Mouse (Mus musculus): ENCODE measurements around the gene Ctf1.
"Not testable (repeated sequence)": the region's sequence is repeated elsewhere in the genome, so short reads cannot be mapped to it uniquely, and the experiment has no call there.

Ctf1 gene

DNA sequence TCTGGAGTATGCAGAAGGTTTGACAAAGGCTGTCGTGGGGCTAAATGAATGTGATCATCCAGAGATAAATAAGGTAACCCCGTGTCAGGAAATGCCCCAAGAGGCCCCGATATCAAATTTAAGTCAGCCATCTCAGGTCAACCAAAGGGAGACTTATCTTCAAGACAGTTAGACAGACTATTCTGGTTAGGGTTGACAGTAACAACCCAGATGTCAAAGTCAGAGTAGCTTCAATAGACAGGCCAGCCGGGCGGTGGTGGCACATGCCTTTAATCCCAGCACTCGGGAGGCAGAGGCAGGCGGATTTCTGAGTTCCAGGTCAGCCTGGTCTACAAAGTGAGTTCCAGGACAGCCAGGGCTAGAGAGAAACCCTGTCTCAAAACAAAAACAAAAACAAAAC, 18.8 kb upstream of the Ctf1 start:
- DNase-seq (ENCODE audit: low read depth) = not testable (repeated sequence)

DNA sequence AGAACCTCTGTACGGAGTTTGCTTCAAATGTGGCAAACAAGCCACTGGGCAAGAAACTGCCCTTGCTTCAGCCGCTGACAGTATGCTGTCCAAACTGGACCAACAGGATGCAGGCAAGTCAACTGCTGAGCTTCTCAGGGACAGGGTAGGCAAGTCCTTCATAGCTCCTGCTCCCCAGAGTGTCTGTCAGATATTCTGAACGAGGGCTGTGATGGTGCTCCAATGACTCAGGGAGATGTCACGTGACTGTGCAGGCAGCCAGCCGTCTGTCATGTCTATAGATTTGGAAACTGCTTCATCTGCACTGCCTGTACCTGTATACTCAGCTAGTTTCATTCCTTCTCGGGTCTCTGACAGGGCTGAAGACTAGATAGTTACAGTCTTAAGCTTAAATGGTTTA, 13.6 kb upstream of the Ctf1 start:
- DNase-seq (ENCODE audit: low read depth) = no peak

DNA sequence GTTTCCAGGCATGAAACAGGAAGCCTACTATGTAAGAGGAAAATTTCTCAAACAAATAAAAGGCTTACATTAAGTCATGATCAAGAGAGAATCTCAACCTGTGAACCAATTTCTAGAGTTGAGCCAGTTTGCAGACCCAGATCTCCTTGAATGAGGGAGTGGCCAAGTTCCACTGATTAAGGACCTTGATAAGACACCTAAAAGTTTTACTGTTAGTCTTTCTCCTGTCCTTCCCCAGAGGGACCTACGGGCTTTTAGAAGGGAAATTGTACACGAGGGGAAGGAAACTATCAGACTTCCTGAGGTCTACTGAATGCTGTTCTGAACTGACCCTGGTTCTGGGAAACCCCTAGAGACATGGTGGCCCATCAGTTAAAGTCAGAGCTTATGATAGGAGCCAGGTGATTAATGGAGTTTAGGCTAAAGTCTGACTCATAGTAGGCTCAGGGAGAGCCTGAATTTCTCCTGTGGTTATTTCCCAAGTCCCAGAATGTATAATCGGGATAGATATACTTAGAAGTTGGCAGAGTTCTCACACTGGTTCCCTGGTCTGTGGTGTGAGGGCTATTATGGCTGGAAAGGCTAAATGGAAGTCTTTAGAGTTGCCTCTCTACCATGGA, 11.7 kb upstream of the Ctf1 start:
- no peak for DNase-seq (ENCODE audit: low read depth)

DNA sequence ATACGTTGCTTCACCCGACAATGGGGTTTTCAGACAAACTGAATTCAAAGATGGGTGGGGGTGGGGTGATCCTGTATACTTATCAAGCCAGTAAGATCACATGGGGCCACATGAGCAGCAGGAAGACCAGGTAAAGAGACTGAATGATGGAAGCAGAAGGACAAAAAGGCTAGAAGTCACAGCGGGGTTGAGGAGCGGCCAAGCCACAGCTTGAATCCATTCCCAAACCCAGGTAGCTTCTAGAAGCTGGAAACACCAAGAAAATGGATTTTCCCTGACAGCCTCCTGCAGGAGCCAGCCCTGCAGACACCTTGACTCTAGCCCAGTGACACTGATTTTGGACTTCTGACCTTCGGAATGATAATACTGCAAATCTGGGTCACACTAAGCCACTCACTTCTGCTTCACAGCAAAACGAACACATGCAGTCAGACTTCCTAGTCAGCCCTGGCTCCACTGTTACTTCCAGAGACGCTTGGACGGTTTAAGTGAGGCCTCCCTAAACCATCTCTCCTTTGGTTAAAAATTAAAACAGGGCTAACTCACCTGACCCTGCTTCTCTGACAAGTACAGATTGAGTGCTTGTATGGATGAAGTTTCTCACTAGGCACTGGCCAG, 8.9 kb upstream of the Ctf1 start:
- no peak for DNase-seq (ENCODE audit: low read depth)

DNA sequence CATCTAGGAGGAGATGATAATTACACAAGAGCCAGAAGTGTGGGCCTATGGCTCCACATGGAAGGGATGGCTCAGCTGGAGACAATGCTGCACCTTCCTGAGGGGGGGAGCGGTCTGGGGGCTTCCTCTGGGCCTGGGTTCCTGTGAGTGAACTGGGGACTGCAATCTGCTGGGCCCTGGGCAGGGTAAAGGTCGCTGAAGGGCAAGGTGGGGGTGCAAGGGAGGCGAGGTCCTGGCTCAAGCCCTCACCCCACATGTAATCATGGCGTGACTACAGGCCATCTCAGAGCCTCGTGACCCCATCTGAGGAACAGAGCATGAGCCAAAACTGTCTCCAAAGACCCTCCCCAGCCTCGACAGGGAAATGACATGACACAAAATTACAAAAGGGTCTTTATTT, 7.9 kb upstream of the Ctf1 start:
- no peak for DNase-seq (ENCODE audit: low read depth)

DNA sequence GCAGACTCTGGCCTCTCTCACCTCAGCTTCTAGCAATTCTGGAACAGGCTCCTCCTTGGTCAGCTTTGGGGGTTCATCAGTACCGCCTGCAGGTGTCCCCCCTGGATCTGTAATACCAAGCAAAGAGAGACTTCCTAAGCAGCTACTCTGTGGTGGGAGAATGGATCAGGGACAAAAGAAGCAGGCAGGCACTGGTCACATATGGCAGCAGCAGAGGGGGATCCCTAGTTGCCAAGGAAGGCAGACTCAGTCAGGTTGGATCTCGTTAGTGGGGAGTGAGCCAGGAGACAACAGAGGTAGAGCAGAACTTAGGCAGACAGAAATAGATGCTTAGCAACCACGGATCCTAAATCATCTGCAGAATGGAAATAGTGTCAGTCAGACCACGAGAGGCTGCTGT, 6.8 kb upstream of the Ctf1 start:
- no peak for DNase-seq (ENCODE audit: low read depth)

DNA sequence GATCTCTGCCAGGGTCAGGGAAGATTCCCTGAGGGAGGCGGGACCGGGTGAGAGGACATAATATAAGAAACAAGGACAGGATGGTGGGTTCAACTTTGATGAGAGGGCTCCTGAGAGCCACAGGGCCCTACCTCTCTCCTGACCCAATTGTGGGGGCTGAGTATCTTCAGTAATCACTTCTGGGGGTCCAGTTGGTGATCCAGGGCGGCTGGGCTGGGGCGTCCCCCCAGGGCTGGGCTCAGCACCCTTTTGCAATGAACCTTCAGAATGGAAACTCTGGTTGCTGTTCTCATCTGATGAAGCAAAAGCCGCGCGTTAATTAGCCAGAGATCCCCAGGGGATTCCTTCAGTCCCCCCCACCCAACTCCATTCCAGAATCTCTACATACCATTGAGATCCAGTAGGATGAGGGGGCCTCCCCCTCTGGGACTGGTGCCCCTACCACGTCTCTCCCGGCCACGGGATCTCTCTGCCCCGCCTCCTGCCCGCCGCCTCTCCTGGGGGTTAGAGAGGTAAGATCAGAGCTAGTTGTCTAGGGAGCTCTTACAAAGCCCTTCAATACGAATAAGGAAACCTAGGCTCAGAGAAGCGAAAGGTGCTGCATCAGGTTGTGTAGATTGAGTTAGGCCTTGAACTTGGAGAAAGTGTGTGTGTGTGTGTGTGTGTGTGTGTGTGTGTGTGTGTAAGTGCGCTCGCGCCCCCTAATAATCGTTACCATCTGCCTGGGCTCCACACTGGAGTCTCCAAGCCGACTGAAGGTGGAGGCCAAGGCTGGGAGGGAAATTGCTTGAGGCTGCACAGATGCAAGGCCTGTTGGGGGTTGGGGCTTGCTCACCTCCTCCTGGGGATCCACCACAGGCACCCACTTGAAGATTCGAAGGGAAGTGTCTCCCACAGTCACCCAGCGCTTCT, 5.2 kb upstream of the Ctf1 start:
- no peak for DNase-seq (ENCODE audit: low read depth)

DNA sequence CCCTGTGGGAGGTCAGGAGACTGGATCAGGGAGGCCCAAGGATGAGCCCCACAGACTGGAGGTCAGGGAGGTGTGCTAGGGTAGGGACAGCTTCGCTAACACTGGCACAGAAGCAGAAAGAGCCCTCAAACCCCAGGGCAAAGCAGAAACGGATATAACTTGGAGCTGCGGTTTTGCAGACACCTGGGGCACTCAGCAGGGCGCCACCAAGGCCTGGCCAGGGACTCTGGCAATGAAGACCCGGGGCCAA, 4.7 kb upstream of the Ctf1 start:
- DNase-seq (ENCODE audit: low read depth) = no peak

DNA sequence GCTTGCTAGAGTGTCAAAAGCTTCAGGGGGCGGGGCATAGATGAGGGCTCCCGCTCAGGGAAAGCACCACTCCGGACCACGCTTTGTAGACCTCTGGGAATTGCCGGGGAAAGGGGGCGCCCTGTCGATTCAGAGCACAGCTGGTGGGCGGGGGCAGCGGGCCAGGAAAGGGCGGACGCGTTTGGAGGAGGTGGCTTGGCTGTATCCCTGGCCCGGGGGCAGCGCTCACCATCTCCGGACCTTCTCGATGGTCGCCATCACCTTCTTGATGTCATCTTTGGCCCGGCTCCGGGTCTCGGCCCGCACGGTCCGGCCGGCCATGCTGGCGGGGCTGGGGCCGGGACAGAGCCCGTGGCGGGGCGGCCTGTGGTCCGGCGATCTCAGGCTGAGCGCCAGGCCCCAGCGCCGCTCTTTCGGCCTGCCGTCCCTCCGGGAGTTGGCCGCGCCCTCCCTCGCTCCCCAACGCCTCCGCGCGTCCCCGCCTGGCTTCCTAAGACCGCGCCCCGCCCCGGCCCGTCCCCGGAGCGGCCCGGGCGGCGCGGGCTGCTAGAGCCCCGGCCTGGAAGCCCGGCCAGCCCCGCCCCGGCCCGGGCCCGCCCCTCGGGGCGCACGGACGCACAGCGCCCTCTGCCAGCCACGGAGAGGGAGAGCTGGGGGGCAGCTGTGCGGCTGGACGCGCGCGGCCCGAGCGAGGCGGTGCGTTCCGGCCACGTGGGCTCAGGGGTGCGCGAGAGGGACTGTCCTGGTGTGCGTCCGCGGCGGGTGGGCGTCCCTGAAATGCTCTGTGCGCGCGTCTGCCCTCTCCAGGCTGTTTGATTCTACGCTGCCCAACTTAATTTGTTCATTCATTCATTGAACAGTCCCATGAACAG, 4.1 kb upstream of the Ctf1 start, which contains the start of gene Bcl7c:
TSS of gene Bcl7c (minus strand) at position 727 of the 872 bp plus-strand sequence.
- peak; percentile 97 for DNase-seq (ENCODE audit: low read depth)

DNA sequence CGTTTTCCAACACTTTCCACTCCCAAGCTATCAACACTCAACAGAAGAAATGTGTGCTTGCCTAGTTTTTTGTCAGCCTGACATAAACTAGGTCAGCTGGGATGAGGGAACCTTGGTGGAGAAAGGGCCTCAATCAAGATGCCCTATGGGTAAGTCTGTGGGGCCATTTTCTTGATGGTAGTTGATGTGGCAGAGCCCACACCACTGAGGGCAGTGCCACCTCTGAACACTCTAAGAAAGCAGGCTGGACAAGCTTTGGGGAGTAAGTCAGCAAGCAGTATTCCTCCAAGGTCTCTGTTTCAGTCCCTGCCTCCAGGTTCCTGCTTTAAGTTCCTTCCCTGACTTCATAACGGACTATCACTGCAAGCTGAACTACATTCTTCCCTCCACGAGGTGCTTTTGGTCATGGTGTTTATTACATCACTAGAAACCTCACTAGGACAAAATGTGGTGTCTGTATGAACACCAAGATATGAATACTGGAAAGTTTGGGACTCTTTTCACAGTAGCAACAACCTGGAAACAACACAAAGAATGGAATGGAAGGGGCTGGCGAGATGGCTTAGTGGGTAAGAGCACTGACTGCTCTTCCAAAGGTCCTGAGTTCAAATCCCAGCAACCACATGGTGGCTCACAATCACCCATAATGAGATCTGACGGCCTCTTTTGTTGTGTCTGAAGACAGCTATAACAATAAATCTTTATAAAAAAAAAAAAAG, 3.1 kb upstream of the Ctf1 start:
- no peak for DNase-seq (ENCODE audit: low read depth)

DNA sequence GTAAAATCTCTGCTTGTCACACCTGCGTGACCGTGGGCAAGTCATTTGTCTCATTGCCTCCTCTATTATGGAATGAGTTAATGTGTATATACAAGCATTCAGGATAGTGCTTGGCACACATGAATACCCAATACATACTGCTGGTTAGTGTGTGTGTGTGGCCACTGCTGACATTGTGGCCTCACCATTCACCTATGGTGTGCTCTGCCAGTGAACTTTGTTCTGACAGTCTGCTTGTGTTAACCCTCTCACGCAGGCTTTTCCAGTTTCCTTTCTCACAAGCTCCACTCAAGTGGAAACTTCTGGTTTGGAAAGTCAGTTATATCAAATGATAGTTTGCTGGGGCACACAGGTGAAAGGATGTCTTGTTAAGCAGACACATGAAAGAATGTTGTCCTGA, 1.5 kb upstream of the Ctf1 start:
- DNase-seq (ENCODE audit: low read depth) = no peak

DNA sequence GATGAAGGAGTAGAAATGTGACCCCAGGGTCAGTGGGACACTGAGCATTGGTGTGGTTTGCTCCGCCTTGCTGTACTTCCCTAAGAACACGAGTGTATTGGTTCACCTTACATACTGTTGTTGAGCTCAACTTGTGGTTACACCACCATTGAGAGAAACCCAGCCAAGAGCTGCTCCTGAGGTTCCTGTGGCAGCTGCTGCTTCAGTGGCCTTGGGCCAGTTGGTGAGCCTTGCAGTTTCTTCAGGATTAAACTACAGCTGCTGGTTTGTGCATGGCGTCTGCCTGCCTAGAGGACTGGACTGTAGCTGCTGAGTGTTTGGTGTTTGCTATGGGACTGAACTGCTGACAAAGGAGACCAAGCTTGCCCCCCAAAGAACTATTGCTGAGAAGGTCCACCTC, 1.1 kb upstream of the Ctf1 start:
- DNase-seq (ENCODE audit: low read depth) = no peak

DNA sequence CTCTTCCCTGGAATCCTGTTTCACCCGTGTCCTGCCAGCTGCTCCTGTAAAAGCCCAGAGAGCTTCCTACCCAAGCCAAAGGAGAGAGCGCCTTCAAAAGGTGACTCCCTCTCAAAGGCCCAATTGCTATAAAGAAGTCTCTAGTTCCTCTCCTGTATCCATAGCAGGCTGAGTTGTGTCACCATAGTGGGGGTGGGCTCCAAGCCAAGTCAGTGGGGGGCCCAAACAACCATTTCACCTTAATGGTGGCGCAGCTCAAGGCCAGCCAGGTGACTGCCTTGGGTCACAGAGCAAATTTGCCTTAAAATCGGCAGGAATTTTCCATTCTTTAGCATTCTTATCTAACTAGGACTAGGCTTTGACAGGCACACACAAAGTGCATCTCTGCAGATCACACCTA, 2.3 kb downstream of the Ctf1 start:
- DNase-seq (ENCODE audit: low read depth) = no peak

DNA sequence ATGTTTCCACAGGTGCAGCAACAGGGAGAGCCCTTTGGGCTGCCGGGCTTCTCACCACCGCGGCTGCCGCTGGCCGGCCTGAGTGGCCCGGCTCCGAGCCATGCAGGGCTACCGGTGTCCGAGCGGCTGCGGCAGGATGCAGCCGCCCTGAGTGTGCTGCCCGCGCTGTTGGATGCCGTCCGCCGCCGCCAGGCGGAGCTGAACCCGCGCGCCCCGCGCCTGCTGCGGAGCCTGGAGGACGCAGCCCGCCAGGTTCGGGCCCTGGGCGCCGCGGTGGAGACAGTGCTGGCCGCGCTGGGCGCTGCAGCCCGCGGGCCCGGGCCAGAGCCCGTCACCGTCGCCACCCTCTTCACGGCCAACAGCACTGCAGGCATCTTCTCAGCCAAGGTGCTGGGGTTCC, 4.5 kb downstream of the Ctf1 start:
- DNase-seq (ENCODE audit: low read depth) = no peak

DNA sequence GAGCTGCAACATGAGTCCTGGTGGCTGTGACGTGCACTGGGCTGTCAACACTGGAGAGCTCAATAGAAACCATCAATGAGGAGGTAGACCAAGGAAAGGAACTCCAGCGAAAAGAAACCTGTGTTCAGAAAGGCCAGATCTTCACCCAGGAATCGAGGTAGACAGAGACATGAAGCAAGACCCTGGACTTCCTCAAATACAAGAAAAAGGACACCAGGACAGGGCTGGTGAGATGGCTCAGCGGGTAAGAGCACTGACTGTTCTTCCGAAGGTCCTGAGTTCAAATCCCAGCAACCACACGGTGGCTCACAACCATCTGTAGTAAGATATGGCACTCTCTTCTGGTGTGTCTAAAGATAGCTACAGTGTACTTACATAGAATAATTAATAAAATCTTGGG, 5.8 kb downstream of the Ctf1 start:
- no peak for DNase-seq (ENCODE audit: low read depth)

DNA sequence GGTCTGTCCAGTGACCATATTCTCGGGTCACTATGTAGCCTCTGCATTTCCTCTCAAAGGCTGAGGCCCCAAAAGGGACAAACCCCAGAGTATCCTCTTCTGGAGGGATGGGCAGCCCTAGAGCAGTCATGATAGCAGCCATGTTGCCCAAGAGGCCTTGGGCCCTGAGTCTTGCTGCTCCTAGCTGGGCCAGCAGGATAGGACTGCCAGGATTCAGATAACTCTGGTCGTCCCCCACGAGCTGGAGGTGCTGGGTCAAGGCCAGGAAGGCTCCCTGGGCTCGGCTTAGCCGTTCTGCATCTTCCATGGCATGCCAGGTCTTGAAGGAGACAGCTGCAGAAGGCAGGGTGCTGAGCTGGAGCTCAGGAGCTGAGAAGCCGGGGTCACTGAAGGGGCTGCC, 6.7 kb downstream of the Ctf1 start:
- DNase-seq (ENCODE audit: low read depth) = no peak

DNA sequence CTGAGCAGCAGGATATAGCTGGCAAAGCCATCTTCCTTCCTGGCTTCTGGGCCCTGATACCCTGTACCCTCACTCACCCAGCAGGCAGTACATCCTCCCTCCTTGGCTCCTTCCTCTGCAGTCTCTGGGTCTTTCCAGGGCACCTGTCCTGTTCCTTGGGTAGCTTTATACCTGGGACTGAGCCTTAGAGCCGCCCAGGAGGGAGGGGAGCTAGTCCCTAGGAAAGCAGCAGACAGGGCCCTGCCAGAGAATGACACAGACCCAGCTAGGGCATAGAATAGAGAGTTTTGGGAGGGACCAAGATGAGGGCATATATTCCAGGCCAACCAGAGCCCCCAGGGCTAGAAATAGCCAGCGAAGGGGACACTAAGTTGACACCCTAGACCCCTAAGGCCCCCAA, 13.0 kb downstream of the Ctf1 start:
- no peak for DNase-seq (ENCODE audit: low read depth)

DNA sequence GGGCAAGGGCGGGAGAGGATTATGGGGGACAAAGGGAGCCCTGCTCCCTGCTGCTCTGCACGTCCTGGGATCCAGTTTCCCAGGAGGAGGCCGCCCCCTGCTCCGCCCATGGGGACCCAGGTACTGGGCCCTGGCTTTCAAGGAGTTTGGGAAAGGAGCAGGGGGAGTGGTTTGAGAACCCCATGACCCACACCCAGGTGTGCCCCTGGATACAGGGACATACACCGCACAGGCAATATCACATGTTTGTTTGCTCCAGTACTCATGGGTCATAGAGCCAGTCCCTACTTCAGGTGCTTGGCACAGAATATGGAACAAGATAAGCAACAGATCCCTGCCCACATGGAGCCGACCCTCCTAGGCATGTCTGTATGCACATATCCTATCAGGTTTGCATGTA, 13.4 kb downstream of the Ctf1 start:
- no peak for DNase-seq (ENCODE audit: low read depth)

DNA sequence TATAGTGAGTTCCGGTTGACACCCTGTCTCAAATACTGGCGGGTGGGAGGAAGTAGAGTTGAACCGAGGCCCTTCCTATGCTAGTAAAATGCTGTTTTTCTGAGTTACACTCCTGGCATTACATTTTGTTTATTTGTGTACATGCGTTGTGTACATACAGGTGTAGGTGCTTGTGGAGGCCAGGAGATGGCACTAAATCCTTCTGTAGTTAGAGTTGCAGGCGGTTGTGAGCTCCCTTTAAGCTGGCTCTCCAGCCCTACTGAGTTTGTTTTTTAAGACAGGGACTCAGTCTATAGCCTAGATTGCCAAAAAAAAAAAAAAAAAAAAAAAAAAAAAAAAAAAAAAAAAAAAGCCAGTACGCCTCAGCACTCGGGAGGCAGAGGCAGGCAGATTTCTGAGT, 15.4 kb downstream of the Ctf1 start:
- no peak for DNase-seq (ENCODE audit: low read depth)

DNA sequence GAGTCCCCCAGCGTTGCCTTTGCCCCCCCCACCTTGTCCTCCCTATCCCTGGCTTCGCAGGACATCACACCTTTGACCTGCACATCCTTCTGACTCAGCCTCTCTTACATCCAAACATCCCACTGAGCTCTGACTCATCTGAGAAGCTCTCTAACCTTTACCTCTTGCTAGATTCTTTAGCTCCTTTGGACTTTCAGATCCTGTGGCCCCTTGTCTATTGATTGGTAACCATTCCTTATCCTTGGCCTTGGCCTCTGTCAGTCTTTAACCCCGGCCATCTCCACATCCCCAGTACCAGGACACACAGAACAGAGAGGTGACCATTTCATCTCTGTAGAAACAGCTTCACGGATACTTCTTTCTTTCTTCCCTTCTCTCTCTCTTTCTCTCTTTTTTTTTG, 17.6 kb downstream of the Ctf1 start:
- no peak for DNase-seq (ENCODE audit: low read depth)

DNA sequence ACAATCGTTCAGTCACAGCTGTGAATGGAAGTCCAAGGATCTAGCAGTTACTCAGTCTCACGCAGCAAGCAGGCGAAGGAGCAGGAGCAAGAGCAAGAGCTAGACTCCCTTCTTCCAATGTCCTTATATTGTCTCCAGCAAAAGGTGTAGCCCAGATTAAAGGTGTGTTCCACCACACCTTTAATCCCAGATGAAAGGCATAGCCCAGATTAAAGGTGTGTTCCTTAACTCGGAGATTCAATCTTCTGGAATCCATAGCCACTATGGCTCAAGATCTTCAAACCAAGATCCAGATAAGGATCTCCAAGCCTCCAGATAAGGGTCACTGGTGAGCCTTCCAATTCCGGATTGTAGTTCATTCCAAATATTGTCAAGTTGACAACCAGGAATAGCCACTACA, 19.5 kb downstream of the Ctf1 start, which contains the start of gene Ctf2:
TSS of gene Ctf2 (minus strand) at position 101 of the 400 bp plus-strand sequence.
- DNase-seq (ENCODE audit: low read depth) = not testable (repeated sequence)
